Mouse (Mus musculus): ENCODE results near the gene Epha6. TPM values are rescaled to one million over a fixed set of nuclear protein-coding genes. Genes with fewer than 3 reads are reported as not detected.

Gene Epha6
- polyA plus RNA-seq, 1 experiment: 12.7 TPM

- no peak for DNase-seq (ENCODE audit: extremely low spot score in 1 of 2, low spot score in 1 of 2)
Observed at GRCm38 (mm10) chr16:60266367-60267351, 338.7 kb downstream of the Epha6 start.

GRCm38 (mm10) chr16:60264719-60265508 is 340.4 kb downstream of the Epha6 start:
- DNase-seq (ENCODE audit: extremely low spot score in 1 of 2, low spot score in 1 of 2): no peak

- DNase-seq (ENCODE audit: extremely low spot score in 1 of 2, low spot score in 1 of 2): peak in 1 of 2 experiments; percentile 11
Observed at GRCm38 (mm10) chr16:60258151-60258635, 347.1 kb downstream of the Epha6 start.

- no peak for DNase-seq (ENCODE audit: extremely low spot score in 1 of 2, low spot score in 1 of 2)
Observed at GRCm38 (mm10) chr16:60257623-60258022, 347.7 kb downstream of the Epha6 start.

GRCm38 (mm10) chr16:60257044-60257443 is 348.3 kb downstream of the Epha6 start:
- DNase-seq (ENCODE audit: extremely low spot score in 1 of 2, low spot score in 1 of 2): no peak

GRCm38 (mm10) chr16:60239356-60240190 is 365.8 kb downstream of the Epha6 start:
- DNase-seq (ENCODE audit: extremely low spot score in 1 of 2, low spot score in 1 of 2): no peak

GRCm38 (mm10) chr16:60233985-60234766 is 371.2 kb downstream of the Epha6 start:
- no peak for DNase-seq (ENCODE audit: extremely low spot score in 1 of 2, low spot score in 1 of 2)

- no peak for DNase-seq (ENCODE audit: extremely low spot score in 1 of 2, low spot score in 1 of 2)
Observed at GRCm38 (mm10) chr16:60232982-60233381, 372.3 kb downstream of the Epha6 start.

- no peak for DNase-seq (ENCODE audit: extremely low spot score in 1 of 2, low spot score in 1 of 2)
Observed at GRCm38 (mm10) chr16:60209151-60209550, 396.2 kb downstream of the Epha6 start.

- no peak for DNase-seq (ENCODE audit: extremely low spot score in 1 of 2, low spot score in 1 of 2)
Observed at GRCm38 (mm10) chr16:60175580-60175979, 429.8 kb downstream of the Epha6 start.

GRCm38 (mm10) chr16:60152439-60152838 is 452.9 kb downstream of the Epha6 start:
- DNase-seq (ENCODE audit: extremely low spot score in 1 of 2, low spot score in 1 of 2): peak in 1 of 2 experiments; percentile 20

GRCm38 (mm10) chr16:60144370-60144769 is 461.0 kb downstream of the Epha6 start:
- no peak for DNase-seq (ENCODE audit: extremely low spot score in 1 of 2, low spot score in 1 of 2)

GRCm38 (mm10) chr16:60121435-60121834 is 483.9 kb downstream of the Epha6 start:
- no peak for DNase-seq (ENCODE audit: extremely low spot score in 1 of 2, low spot score in 1 of 2)

- DNase-seq (ENCODE audit: extremely low spot score in 1 of 2, low spot score in 1 of 2): no peak
Observed at GRCm38 (mm10) chr16:60102210-60102609, 503.1 kb downstream of the Epha6 start.

- DNase-seq (ENCODE audit: extremely low spot score in 1 of 2, low spot score in 1 of 2): no peak
Observed at GRCm38 (mm10) chr16:60095333-60095732, 510.0 kb downstream of the Epha6 start.

GRCm38 (mm10) chr16:60086976-60087375 is 518.4 kb downstream of the Epha6 start:
- no peak for DNase-seq (ENCODE audit: extremely low spot score in 1 of 2, low spot score in 1 of 2)

- peak in 1 of 2 experiments; percentile 47 for DNase-seq (ENCODE audit: extremely low spot score in 1 of 2, low spot score in 1 of 2)
Observed at GRCm38 (mm10) chr16:60070457-60071112, 534.7 kb downstream of the Epha6 start.

GRCm38 (mm10) chr16:60043809-60044208 is 561.5 kb downstream of the Epha6 start:
- no peak for DNase-seq (ENCODE audit: extremely low spot score in 1 of 2, low spot score in 1 of 2)

- DNase-seq (ENCODE audit: extremely low spot score in 1 of 2, low spot score in 1 of 2): no peak
Observed at GRCm38 (mm10) chr16:60028381-60028780, 577.0 kb downstream of the Epha6 start.

Data from frontal cortex, adult 2 months (tissue).